Mouse (Mus musculus) hematopoietic stem cell, adult 5-6 weeks (primary cell): ENCODE data around the gene Farp1. TPM values are rescaled to one million over a fixed set of nuclear protein-coding genes. Genes with fewer than 3 reads are reported as not detected.
A peak's percentile ranks its signal among the peaks of the same experiment; 100 is the strongest.

Source experiments
- ATAC-seq, 2 experiments: fragments of 125-278 bp in 1 of 2; replicated peaks in 1 of 2; 2 replicates each; pipeline ENCODE4 v1.8.0; 2016 to 2017; ENCODE audit warnings: inconsistent platforms in 2 of 2, mild to moderate bottlenecking in 2 of 2, moderate number of reproducible peaks in 2 of 2, low read depth in 1 of 2, moderate TSS enrichment in 1 of 2; ENCODE audit not compliant: low FRiP score in 2 of 2, poor library complexity in 2 of 2, severe bottlenecking in 2 of 2, insufficient read depth in 1 of 2, low TSS enrichment in 1 of 2
- total RNA-seq: library from RNA; stranded (forward); fragments of 172-1452, 232-1000 nt; gene quantifications from 2 replicates; pipeline ENCODE4 v1.2.3, GENCODE M21; 2017

Gene Farp1
- total RNA-seq, 1 experiment from 2014 or later, result 0.60 TPM

GRCm38 (mm10) chr14:121093860-121094259 lies 58.9 kb downstream of the Farp1 start:
- no peak for ATAC-seq

- ATAC-seq, result no peak
These were observed 62.8 kb downstream of the Farp1 start for GRCm38 (mm10) chr14:121097640-121098435.

GRCm38 (mm10) chr14:121099120-121099519 lies 64.1 kb downstream of the Farp1 start:
- no peak for ATAC-seq

- no peak for ATAC-seq
These were observed 64.9 kb downstream of the Farp1 start for GRCm38 (mm10) chr14:121099876-121100275.

- no peak for ATAC-seq
These were observed 65.8 kb downstream of the Farp1 start for GRCm38 (mm10) chr14:121100829-121101228.

- ATAC-seq, result no peak
These were observed 66.5 kb downstream of the Farp1 start for GRCm38 (mm10) chr14:121101531-121101930.

GRCm38 (mm10) chr14:121102599-121102998 lies 67.6 kb downstream of the Farp1 start:
- no peak for ATAC-seq

GRCm38 (mm10) chr14:121103459-121103858 lies 68.5 kb downstream of the Farp1 start:
- no peak for ATAC-seq

DNA sequence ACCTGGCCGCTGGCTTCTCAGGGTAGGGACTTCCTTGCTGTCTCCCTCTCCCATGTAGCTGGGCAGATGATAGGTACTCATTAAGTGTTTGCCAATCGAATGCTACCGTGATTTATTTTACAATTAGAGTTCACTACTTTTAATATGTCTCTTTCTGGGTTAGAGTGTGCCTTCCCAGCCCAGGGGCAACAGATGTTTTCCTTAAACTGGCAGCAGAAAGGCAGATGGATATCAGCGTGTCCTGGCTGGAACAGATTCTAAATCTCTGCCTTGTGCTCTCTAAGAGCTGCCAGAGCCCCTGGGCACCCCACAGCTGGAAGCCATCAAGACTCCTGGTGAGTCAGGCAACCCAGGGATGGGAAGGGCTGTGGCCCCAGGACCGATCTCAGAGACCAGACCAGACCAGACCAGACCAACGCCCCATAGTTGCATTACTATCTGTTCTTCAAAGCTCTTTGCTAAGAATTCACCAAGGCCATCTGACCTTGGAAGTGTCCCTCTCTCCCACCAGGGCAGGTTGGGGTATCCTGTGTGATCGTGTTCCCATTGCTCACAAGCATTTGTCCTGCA lies 69.8 kb downstream of the Farp1 start:
- no peak for ATAC-seq

GRCm38 (mm10) chr14:121106906-121107305 lies 71.9 kb downstream of the Farp1 start:
- ATAC-seq, result no peak

GRCm38 (mm10) chr14:121107707-121108285 lies 72.8 kb downstream of the Farp1 start:
- ATAC-seq, result no peak

DNA sequence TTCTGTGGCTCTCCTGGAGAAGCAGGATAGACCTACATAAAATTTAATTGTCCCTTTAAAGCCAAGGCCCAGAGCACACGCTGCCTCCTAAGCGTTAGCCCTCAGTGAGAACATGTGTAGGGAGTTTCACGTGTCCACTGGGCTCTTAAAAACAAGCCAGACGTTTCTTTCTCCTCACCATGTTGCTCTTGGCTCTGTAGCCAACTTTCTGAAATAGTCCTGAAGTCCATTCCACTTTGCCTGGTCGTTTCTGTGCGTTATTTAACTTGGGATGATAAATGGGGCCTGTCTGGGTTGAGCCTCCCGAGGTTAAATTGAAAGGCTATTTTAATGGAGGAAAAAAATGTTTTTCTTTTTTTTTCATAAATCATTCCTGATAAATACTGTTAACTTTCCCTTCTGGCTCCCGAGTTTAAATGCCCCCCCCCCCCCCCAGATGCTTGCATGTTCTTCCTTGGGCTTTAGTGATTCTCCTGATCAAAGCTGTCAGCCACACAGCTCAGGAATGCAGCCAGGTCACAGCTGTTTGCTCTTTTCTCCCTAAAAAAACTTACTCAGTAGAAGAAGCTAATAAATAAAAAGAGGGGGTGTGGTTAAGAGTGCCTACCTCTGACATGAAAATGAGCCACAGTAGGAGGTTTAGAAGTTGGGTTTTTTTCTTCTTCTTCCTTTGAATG lies 73.6 kb downstream of the Farp1 start:
- no peak for ATAC-seq

GRCm38 (mm10) chr14:121109116-121109504 lies 74.1 kb downstream of the Farp1 start:
- ATAC-seq, result no peak; a peak in 1 of 4 replicates

DNA sequence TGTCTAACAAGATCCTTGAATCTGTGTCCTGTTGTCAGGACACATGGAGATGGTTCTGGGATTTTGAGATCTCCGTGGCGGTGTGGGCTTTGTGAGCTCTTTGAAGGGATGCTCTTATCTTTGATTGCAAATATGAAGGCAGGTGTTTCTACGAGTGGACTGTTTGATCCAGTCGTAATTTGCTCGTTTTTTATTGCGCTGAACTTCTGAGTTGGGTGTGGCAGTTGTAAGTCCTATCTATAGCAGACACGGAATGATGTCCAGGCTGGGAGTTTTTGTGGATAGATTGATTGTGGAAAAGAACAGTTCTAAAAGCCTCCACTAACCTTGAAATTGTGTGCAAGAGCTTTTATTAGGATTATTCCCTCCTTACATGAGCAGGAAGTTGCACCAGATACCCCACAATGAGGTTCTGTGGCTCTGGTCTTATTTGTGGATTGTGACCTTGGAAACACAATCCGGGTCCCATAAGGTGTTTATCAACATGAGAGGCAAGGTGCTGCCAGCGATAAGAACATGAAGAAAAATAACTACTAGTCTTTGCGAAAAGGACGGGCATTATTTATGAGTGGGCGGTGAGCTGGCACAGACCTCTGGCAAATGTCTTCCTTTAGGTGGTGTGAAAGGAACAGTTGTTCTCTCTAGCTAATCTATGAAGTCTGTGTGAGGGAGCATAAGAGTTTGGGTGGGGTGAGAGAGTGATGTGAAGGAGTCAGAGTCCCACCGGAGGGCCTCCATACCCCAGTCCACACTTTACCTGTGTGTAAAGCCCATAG lies 75.7 kb downstream of the Farp1 start:
- peak in 1 of 2 experiments; percentile 37; a peak in 1 of 4 replicates for ATAC-seq

DNA sequence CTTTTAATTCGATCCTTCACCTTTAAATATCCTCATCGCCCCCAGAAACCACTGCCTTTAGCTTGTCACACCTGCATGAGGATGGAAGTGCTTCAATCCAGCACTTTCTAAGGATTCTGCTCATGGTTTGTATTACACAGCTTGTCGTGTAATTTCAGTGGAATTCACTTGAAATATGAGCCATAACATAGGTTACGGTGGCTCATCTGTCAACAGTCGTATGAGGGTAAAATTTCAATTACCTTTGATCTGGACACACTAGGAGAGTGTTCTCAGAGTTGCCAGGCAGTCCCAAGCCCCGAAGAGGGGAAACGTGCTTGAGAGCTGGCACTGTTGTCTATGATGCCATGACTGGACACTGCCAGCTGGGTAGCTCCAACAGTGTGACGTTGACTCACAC lies 77.1 kb downstream of the Farp1 start:
- no peak for ATAC-seq

DNA sequence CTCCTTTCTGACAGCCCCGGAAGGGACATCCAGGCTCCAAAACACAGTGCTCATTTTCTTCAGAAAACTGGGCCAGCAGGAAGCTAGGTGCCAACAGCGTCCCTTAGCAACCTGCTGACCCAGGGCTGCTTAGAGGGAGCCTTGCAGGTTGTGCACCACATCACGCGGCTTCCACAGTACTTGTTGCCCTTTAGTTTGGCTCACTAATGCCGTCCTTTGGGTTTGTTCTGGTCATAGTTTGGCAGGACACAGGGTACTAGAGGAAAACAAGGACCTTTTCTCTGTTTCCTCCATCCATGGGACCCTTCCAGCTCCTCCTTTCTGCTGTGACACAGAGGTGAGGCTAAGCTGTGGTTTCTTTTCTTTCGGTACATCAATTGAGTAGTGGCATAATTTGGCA lies 78.8 kb downstream of the Farp1 start:
- ATAC-seq, result no peak

- no peak for ATAC-seq
These were observed 81.7 kb downstream of the Farp1 start for GRCm38 (mm10) chr14:121116696-121117095.
